Mouse (Mus musculus) large intestine, adult 2 months (tissue): ENCODE data around the gene Gm7247. TPM values are rescaled to one million over a fixed set of nuclear protein-coding genes. Genes with fewer than 3 reads are reported as not detected.
"Not testable (repeated sequence)": the region's sequence is repeated elsewhere in the genome, so short reads cannot be mapped to it uniquely, and the experiment has no call there.

Source experiments
- DNase-seq: peaks from one replicate; pipeline ENCODE4 v3.0.0-alpha.2; 2012; ENCODE audit warnings: low read depth, low spot score
- WGBS: fragments of 180-500 bp; shearing (Covaris S2); methylation state at CpG from one replicate; pipeline ENCODE4 v1.1.7; 2018; 5-methylcytosine and 5-hydroxymethylcytosine counted together
- polyA plus RNA-seq: library from polyadenylated mRNA; depleted of rRNA; stranded (reverse); fragments of >200 nt; gene quantifications from 2 replicates; pipeline ENCODE4 v1.2.3, GENCODE M21; 2012; rRNA removed

Gene Gm7247
- not detected in 2 replicates for polyA plus RNA-seq

DNA sequence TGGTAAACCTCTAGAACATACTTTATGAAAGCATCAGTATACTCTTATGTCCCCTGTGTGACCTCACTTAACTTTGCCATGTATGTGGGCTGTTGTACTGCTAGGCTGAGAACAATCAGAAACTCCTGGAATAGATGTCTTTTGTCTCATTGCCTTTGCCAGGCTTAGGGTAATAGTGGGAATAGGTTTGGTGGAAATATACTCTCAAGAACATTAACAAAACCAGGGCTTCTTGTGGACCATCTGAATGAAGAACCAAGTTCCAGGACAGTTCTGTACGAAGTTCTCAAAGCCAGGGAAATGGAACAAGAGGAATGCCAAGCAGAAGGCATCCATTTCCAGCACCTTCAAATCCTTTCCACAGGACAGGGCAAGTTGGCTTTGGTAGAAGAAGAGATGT is at the start of gene Gm7247:
Gm7247 (plus strand) TSS at position 301 of the 400 bp plus-strand sequence.
- 72% methylated on average over 1 of the region's 1 CpGs for WGBS
- DNase-seq: no peak

GRCm38 (mm10) chr14:51324001-51324400 is 37.6 kb upstream of the Gm7247 start:
- 26% methylated on average over 1 of the region's 1 CpGs for WGBS
- DNase-seq: no peak

DNA sequence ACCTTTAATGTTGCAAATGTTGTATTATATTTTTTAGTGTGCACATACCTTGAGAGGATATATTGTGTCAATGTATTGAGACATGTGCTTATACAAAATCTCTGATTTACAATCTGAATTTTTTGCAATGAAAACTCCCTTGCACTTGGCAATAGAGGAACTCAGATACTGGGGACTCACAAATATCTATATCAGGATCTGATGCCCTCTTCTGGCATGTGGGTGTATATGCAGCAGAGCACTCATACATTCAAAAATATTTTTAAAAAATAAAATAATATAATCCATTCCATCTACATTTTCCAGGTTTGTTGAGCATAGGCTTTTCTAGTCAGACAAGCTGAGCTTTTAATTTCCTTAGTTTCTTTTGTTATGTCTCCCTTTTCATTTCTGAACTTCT is 15.5 kb upstream of the Gm7247 start:
- no peak for DNase-seq

GRCm38 (mm10) chr14:51358111-51358982 is 3.2 kb upstream of the Gm7247 start:
- no peak for DNase-seq
- WGBS: 4% methylated on average over 75 of the region's 75 CpGs

DNA sequence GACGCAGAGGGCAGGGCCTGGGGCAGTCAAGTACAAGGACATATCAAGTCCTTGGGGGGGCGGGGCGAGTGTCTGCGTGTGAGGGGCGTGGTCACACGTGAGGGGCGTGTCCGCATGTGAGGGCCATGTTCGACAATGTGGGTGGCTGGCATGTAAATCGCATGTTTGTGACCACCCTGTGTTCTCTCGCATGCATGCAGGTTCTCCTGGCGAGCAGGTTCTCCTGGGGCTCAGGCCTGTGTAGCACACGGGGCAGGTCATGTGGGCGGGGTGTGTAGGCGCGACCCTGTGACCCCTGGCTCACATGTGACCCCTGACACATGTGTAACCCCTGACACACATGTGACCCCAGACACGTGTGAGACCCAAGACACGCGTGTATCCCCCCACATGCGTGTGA is 21.2 kb downstream of the Gm7247 start:
- DNase-seq: no peak

GRCm38 (mm10) chr14:51384351-51384750 is 22.8 kb downstream of the Gm7247 start:
- WGBS: 94% methylated on average over 10 of the region's 10 CpGs
- DNase-seq: no peak

More for the DNA sequence above, 21.2 kb downstream of the Gm7247 start:
- WGBS: 97% methylated on average over 20 of the region's 20 CpGs

DNA sequence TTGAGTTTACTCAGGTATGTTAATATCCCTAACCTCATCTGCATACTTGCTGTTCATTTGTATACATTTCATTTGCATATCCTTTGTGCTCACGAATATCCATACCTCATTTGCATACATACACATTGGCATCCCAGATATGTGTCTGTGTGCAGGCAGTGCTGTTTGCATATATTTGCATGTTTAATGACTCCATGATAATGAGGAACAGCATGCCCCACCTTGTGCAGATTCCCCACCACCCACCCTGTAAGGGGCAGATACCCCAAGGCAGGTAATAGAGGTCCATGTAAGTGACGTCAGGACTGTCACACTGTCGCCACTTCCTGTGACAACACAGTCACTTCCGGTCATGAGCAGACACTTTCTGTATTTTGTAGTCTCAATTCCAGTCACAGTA is 24.2 kb downstream of the Gm7247 start:
- DNase-seq: no peak
- 86% methylated on average over 4 of the region's 4 CpGs for WGBS

DNA sequence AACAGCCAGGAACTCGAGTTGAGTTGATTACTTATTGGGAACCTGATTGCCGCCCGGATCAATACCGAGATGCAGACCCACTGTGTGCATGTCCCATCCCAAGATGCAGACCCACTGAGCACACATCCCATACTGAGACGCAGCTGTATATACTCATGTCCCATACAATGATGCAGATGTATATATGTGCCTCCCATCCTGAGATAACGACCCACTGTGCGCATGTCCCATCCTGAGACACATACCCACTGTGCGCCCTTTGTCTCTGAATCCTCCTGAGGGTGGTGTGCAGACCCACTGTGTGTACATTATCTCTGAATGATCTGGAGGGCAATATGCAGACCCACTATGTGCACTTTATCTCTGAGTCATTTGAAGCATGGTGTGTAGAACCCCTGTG is 26.2 kb downstream of the Gm7247 start:
- 96% methylated on average over 8 of the region's 8 CpGs for WGBS
- no peak for DNase-seq

GRCm38 (mm10) chr14:51388222-51388621 is 26.7 kb downstream of the Gm7247 start:
- WGBS: 89% methylated on average over 9 of the region's 9 CpGs
- DNase-seq: no peak

GRCm38 (mm10) chr14:51410520-51410919 is 49.0 kb downstream of the Gm7247 start, which contains the start of gene Vmn2r88:
TSS of gene Vmn2r88 (plus strand) at chr14:51410820.
- DNase-seq: no peak
- WGBS: 60% methylated on average over 1 of the region's 1 CpGs

DNA sequence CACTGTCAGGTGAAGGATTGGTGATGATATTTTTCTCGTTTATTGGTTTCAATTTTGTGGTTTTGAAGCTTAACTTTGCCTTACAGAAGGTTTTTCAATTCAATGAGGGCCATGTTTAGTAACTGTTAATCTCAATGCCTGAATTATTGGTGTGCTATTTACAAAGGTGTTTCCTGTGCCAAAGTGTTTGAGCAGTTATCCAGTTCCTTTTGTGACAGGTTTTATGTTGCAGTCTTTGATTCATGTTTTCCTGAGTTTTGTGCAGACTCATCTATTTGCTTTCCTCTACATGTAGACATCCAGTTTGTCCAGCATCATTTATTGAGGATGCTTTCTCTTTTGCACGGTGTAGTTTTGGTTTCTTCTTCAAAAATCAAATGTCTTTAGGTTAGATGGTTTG is 62.3 kb downstream of the Gm7247 start:
- 40% methylated on average over 2 of the region's 2 CpGs for WGBS
- no peak for DNase-seq

DNA sequence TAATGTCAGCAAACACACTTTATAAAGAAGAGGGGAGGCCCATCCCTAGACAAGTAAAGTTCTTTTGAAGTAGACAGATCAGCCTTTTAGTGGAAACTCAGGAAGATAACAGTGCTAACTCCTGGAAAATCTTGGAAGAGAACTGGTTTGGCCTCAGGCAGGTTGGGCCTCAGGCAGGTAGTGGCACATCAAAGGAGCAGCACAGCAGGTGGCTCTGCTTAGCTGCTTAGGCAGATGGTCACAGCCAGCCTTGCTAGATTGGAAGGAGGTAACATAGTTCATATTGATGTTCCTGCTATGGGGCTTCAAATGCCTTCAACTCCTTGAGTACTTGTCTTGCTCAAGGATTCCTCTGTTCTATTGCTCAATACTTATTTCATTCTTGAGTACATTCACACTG is 68.6 kb downstream of the Gm7247 start:
- DNase-seq: not testable (repeated sequence)

DNA sequence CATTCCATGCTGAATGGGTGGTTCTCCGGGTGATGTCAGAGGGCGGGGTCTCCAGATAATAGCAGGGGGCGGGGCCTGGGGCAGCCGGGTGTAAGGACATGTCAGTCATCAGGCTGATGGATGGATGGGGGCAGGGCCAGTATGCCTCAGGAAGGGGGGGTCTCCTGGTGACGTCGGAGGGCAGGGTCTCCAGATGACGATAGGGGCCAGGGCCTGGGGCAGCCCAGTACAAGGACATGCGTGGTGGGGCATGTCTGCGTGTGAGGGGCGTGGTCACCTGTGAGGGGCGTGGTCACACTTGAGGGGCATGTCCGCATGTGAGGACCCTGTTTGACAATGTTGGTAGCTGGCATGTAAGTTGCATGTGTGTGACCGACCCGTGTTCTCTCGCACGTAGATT is 73.0 kb downstream of the Gm7247 start:
- WGBS: 94% methylated on average over 16 of the region's 16 CpGs
- DNase-seq: no peak

- 98% methylated on average over 26 of the region's 26 CpGs for WGBS
- no peak for DNase-seq
Measured at GRCm38 (mm10) chr14:51435020-51435419, 73.5 kb downstream of the Gm7247 start.

- DNase-seq: no peak
- WGBS: 86% methylated on average over 4 of the region's 4 CpGs
Measured at GRCm38 (mm10) chr14:51438955-51439354, 77.4 kb downstream of the Gm7247 start.

DNA sequence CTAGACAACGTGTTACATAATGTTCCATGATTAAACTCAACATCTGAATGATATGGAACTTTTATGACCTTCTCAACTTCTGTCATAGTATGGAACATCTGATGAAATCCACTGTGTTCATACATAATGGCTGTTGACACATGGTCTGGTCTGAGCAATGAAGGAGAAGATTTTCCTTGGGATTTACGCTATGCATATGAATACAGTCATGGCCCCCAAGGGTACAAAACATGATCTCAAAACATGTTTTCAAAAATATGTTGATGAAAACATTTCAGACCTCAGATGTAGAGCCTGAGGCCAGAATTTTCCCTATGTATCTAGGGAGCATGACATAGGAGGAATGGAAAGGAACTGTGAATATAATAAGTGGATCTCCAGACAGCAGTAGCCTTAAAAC is 90.0 kb downstream of the Gm7247 start, which contains the start of gene Vmn2r89:
Vmn2r89 (plus strand) TSS at position 301 of the 400 bp plus-strand sequence.
- 75% methylated on average over 2 of the region's 2 CpGs for WGBS
- DNase-seq: not testable (repeated sequence)

- 84% methylated on average over 10 of the region's 10 CpGs for WGBS
- DNase-seq: not testable (repeated sequence)
Measured at GRCm38 (mm10) chr14:51480278-51480677, 118.7 kb downstream of the Gm7247 start.

GRCm38 (mm10) chr14:51481332-51482015 is 119.9 kb downstream of the Gm7247 start:
- 72% methylated on average over 12 of the region's 12 CpGs for whole genome bisulfite sequencing
- not testable (repeated sequence) for DNase-seq

DNA sequence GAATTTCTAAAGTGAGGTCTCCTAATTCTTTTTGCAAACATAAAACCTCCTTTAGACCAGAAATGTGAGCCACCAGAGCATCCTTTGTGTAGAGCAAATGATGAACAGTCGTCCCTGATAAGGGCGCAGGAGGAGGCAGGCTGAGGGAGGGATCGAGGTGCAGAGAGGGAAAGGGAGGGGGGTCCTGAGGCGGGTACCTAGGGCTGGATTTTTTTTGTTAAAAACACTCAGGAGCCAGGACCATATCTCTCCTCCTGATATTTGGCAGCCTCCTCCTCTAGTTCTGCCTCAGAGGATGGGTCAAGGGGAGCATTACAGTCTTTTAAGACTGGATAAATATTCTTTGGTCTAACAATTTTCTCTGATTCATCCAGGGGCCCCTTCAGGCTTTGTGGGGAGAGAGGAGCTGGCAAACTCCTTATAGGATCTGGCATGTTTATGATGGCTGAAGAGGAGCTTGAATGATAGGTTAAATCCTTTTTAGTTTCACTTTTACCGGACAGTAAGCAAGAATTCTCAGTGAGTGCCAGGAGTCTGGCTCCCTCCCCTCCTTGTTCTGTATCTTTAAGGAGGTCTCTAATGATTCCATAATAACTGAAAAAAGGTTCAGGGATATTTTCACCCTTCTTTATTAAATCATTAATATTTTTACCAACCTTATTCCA is 120.6 kb downstream of the Gm7247 start:
- WGBS: 71% methylated on average over 5 of the region's 5 CpGs

DNA sequence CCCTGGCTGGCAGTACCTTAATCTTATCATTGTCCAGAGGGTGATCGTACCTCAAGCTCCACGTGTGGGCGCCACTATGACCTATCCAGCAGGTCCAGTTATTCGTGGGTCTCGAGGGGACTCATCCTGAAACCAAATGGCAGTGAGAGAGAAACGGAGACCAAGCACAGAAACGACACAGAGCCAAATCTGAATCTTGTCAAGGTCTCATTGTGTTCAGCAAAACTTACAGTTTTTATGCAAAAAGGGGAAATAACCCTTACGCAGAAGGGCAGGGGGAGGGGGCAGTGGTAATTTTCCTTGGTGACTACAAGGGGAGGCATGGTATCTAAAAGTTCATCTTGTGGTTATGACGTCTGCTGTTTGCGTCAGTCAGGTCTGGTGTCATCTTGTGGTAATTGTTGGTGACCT is 121.4 kb downstream of the Gm7247 start:
- 77% methylated on average over 10 of the region's 10 CpGs for WGBS
- DNase-seq: not testable (repeated sequence)

More for the DNA sequence above, 120.6 kb downstream of the Gm7247 start:
- DNase-seq: no peak
